Mouse (Mus musculus): Measurements from ENCODE around the gene Gga2. TPM values are rescaled to one million over a fixed set of nuclear protein-coding genes. Genes with fewer than 3 reads are reported as not detected.

The Gga2 gene
- total RNA-seq, 2 experiments from 2014 or later = 12.9 to 14.0 TPM

GRCm38 (mm10) chr7:121941016-121941415 is 80.0 kb downstream of the Gga2 start:
- DNase-seq = no peak
- intact Hi-C loops (cut with DNase I) = no loop called here

- DNase-seq = no peak
- intact Hi-C loops (cut with DNase I) = no loop called here
These were observed 81.3 kb downstream of the Gga2 start for GRCm38 (mm10) chr7:121939729-121940128.

- intact Hi-C loops (cut with DNase I) = no loop called here
- no peak for DNase-seq
These were observed 81.8 kb downstream of the Gga2 start for GRCm38 (mm10) chr7:121939244-121939643.

GRCm38 (mm10) chr7:121938124-121938891 is 82.7 kb downstream of the Gga2 start:
- DNase-seq = no peak

GRCm38 (mm10) chr7:121936861-121937630 is 84.0 kb downstream of the Gga2 start:
- intact Hi-C loops (cut with DNase I) = no loop called here
- DNase-seq = no peak

More at GRCm38 (mm10) chr7:121938124-121938891, 82.7 kb downstream of the Gga2 start:
- intact Hi-C loops (cut with DNase I) = no loop called here

Other genes starting within 250 kb of the Gga2 start
- gene Scnn1b, start 156.2 kb downstream of the Gga2 start, total RNA-seq (2021) = not detected
- gene Cog7, start 39.5 kb downstream of the Gga2 start, total RNA-seq (2021) = 10 to 100 TPM in 1 of 2 experiments, 1 to 10 TPM in 1; 9.4 to 11.1 TPM
- 10 to 100 TPM; 20.2 to 21.3 TPM for gene Ubfd1, start 46.0 kb upstream of the Gga2 start, total RNA-seq (2021)
- 1 to 10 TPM; 6.8 to 7.0 TPM for gene Ears2, start 46.0 kb upstream of the Gga2 start, total RNA-seq (2021)
- gene Ndufab1, start 80.7 kb upstream of the Gga2 start, total RNA-seq (2021) = 100 to 1,000 TPM; 638 to 657 TPM
- gene Palb2, start 111.8 kb upstream of the Gga2 start, total RNA-seq (2021) = under 1 TPM; 0.23 to 0.39 TPM
- 10 to 100 TPM; 15.1 to 16.6 TPM for gene Dctn5, start 111.8 kb upstream of the Gga2 start, total RNA-seq (2021)
- under 1 TPM; 0.44 to 0.54 TPM for gene Plk1, start 138.2 kb upstream of the Gga2 start, total RNA-seq (2021)
- not detected for gene Ern2, start 165.0 kb upstream of the Gga2 start, total RNA-seq (2021)
- 1 to 10 TPM; 4.5 to 5.3 TPM for gene Chp2, start 198.3 kb upstream of the Gga2 start, total RNA-seq (2021)

Data from gastrocnemius, postnatal 36 days (tissue).